Mouse (Mus musculus): ENCODE data around the gene Snu13. TPM values are rescaled to one million over a fixed set of nuclear protein-coding genes. Genes with fewer than 3 reads are reported as not detected.

Gene Snu13
- polyA plus RNA-seq, 1 experiment from 2014 or later, result 130 TPM

DNA sequence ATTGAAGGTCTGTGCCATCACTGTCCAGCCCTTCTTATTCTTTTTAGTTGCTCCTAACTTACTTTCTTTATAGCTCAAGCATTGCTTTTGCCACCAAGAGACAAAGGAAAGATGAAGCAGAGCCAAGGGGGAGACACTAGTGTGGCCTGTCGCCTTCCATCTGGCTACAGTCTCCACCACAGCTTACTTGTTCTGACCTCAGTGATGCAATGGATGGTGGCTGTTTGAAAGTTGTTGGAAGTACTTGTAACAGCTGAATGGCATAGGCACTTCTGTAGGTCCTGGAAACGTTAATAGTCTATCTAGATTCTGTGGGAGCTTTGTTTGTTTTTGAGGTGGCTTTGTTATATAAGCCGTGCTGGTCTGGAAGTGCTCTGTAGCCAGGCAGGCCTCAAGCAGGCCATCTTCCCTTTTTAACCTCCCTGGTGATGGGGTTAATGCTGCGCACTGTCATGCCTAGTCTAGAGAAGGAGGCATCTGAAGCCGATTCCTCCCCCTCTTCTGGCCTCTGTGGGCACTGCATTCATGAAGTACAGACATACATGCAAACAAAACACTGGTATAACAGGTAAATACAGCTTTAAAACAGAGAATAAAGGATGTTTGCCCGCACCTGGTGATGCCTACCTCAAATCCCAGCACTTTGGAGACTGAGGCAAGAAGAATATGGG is 23.3 kb downstream of the Snu13 start:
- H3K27me3 ChIP-seq, result no peaks in the 10 kb centered on the region
- H3K4me1 ChIP-seq (replicated peaks), result peaks cover 3% of the 10 kb centered on the region; the same call in 1 of the 2 replicates
- peaks cover 64% of the 10 kb centered on the region for H3K36me3 ChIP-seq
- no peak overlapping the region for H3K4me2 ChIP-seq
- no peaks in the 10 kb centered on the region for H3K9me3 ChIP-seq (replicated peaks)
- 80% methylated on average over 6 of the region's 6 CpGs for WGBS
- H3K27ac ChIP-seq, result no peak overlapping the region
- no peak overlapping the region for H3K9ac ChIP-seq
- no peak for ATAC-seq (replicated peaks; ENCODE audit: insufficient number of reproducible peaks, insufficient read depth, low FRiP score, low read depth)
- no peak overlapping the region for H3K4me3 ChIP-seq

DNA sequence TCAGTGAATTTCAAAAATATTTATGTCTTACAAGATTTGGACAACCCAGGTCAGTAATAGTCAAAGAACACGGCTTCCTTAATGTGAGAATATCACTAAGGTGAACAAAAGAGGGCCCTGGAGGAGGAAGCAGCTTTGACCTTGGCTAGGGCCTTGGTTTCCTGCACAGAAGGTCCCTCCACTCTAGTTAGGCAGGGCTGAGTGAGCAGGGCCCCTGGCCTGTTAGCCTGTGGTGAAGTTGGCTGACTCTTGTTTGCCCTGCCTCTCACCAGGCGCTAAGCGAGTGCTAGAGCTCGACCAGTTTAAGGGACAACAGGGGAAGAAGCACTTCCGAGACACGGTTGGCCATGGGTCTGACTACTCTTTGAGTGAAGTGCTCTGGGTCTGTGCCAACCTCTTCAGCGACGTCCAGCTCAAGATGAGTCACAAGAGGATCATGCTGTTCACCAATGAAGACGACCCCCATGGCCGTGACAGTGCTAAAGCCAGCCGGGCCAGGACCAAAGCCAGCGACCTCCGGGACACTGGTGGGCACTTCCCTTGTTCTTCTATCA is 24.8 kb downstream of the Snu13 start:
- ATAC-seq (replicated peaks; ENCODE audit: insufficient number of reproducible peaks, insufficient read depth, low FRiP score, low read depth), result no peak
- Histone ChIP-seq H3K9me3 (replicated peaks) (no peaks in the 10 kb centered on the region), H3K27ac (0 out of 2 replicates have a peak overlapping the region, but pooled peaks have one; percentile 10), H3K4me3 (no peak overlapping the region), H3K27me3 (no peaks in the 10 kb centered on the region), H3K4me2 (no peak overlapping the region), H3K4me1 (replicated peaks) (peaks cover 5% of the 10 kb centered on the region; the same call in 1 of the 2 replicates), H3K9ac (no peak overlapping the region), H3K36me3 (peaks cover 56% of the 10 kb centered on the region)
- 57% methylated on average over 13 of the region's 13 CpGs for WGBS

DNA sequence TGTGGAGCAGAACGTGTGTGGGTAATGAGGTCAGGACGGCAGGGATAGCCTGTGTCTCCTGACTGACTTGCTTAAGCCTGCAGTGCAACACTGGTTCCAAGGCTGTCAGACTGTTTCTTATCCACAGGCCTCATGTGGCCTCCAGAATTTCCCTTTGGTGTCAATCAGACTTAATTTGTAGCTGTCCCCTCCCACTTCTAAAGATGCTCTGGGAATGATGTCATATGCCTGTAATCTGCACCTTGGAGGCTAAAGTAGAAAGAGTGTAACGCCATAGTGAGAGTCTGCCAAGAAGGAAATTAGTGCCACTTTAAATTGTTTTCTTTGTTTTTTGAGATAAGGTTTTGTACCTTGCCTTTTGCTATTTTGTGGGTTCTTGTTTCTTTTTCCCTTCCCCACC is 28.1 kb downstream of the Snu13 start:
- Histone ChIP-seq H3K27ac (no peak overlapping the region; the same call in 1 of the 2 replicates), H3K9me3 (replicated peaks) (no peaks in the 10 kb centered on the region), H3K4me2 (no peak overlapping the region), H3K4me1 (replicated peaks) (peaks cover 22% of the 10 kb centered on the region), H3K4me3 (no peak overlapping the region), H3K9ac (no peak overlapping the region), H3K36me3 (peaks cover 26% of the 10 kb centered on the region), H3K27me3 (no peaks in the 10 kb centered on the region)
- ATAC-seq (replicated peaks; ENCODE audit: insufficient number of reproducible peaks, insufficient read depth, low FRiP score, low read depth), result no peak
- WGBS, result 39% methylated on average over 3 of the region's 3 CpGs

DNA sequence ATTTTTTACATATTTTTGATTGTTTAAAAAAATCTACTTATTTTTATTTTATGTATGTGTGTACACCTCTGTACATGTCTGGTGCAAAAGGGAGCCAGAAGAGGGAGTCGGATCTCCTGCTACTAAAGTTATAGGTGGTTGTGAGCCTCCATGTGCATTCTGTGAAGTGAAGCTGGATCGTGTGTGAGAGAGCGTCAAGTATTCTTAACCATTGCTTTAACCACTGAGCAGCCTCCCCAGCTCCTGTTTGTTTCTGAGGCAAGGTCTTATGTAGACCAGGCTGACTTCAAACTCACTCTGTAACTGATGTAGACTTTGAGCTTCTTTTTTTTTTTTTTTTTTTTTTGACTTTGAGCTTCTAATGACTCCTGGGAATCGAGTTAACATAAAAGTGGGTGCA is 29.9 kb downstream of the Snu13 start:
- Histone ChIP-seq H3K9me3 (replicated peaks) (no peaks in the 10 kb centered on the region), H3K4me2 (no peak overlapping the region), H3K9ac (no peak overlapping the region), H3K27me3 (no peaks in the 10 kb centered on the region), H3K4me1 (replicated peaks) (peaks cover 22% of the 10 kb centered on the region), H3K36me3 (peaks cover 12% of the 10 kb centered on the region; the same call in 1 of the 2 replicates), H3K4me3 (0 out of 2 replicates have a peak overlapping the region, but pooled peaks have one; percentile 0), H3K27ac (no peak overlapping the region)
- ATAC-seq (replicated peaks; ENCODE audit: insufficient number of reproducible peaks, insufficient read depth, low FRiP score, low read depth), result no peak
- 73% methylated on average over 4 of the region's 4 CpGs for WGBS

DNA sequence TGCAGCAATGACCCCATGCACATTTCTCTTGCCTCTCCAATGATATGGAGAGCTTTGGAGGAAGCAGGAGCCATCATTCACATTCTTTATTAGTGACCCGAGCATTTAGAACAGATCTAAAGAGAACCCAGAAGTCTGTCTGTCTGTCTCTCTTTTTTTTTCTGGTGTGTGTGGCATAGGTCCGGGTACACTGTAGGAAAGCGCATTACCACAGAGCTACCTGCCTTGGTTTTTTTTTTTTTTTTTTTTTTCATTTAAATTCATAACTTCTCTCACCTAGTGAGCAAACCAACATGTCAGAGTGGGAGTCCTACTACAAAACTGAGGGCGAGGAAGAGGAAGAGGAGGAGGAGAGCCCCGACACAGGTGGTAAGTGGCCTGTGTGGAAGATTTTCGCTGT is 30.6 kb downstream of the Snu13 start:
- Histone ChIP-seq H3K36me3 (peaks cover 11% of the 10 kb centered on the region; the same call in 1 of the 2 replicates), H3K4me3 (peak overlapping the region; percentile 80), H3K9ac (peak overlapping the region; percentile 81), H3K9me3 (replicated peaks) (no peaks in the 10 kb centered on the region), H3K4me2 (peak overlapping the region; percentile 83), H3K4me1 (replicated peaks) (peaks cover 22% of the 10 kb centered on the region), H3K27me3 (no peaks in the 10 kb centered on the region), H3K27ac (peak overlapping the region; percentile 81)
- WGBS, result 19% methylated on average over 6 of the region's 6 CpGs
- ATAC-seq (replicated peaks; ENCODE audit: insufficient number of reproducible peaks, insufficient read depth, low FRiP score, low read depth), result no peak

DNA sequence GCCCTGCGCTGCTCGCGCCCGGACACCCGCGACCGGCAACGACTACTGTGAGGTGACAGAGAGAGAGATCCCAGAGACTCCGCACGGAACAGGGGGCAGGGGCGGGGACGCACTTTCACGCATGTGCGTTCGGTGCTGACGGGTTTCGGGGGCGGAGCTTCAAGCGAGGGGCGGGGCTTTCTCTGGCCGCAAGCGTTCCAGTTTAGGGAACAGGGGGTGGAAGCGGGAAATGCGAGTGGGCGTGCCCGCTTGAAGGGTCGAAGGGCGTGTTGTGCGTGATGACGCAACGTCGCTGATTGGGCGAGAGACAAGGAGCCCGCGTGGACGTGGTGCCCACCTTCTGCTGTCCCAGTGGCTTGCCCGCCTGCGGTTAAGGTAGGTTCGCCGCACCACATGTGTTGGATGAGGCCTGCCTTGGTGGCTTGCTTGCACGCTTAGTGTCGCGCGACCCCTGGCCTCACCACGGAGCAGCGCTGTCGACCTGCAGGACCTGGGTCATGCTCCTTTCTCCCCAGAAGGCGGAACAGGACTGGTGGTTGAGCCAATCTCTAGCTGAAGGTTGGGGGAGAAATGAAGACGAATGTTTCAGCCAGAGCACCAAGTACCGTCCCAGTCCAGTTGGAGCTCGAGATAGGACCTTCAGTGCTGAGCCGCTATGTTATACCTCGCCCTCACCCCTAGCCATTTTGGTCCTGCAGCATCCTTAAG is 31.1 kb downstream of the Snu13 start:
- H3K36me3 ChIP-seq, result peaks cover 8% of the 10 kb centered on the region; the same call in 1 of the 2 replicates
- peak; percentile 96 for ATAC-seq (replicated peaks; ENCODE audit: insufficient number of reproducible peaks, insufficient read depth, low FRiP score, low read depth)
- peak overlapping the region; percentile 80 for H3K4me3 ChIP-seq
- H3K9me3 ChIP-seq (replicated peaks), result no peaks in the 10 kb centered on the region
- peak overlapping the region; percentile 83 for H3K4me2 ChIP-seq
- H3K4me1 ChIP-seq (replicated peaks), result peaks cover 22% of the 10 kb centered on the region
- WGBS, result under 1% methylated on average over 53 of the region's 53 CpGs
- H3K27me3 ChIP-seq, result no peaks in the 10 kb centered on the region
- peak overlapping the region; percentile 81 for H3K9ac ChIP-seq
- peak overlapping the region; percentile 81 for H3K27ac ChIP-seq

DNA sequence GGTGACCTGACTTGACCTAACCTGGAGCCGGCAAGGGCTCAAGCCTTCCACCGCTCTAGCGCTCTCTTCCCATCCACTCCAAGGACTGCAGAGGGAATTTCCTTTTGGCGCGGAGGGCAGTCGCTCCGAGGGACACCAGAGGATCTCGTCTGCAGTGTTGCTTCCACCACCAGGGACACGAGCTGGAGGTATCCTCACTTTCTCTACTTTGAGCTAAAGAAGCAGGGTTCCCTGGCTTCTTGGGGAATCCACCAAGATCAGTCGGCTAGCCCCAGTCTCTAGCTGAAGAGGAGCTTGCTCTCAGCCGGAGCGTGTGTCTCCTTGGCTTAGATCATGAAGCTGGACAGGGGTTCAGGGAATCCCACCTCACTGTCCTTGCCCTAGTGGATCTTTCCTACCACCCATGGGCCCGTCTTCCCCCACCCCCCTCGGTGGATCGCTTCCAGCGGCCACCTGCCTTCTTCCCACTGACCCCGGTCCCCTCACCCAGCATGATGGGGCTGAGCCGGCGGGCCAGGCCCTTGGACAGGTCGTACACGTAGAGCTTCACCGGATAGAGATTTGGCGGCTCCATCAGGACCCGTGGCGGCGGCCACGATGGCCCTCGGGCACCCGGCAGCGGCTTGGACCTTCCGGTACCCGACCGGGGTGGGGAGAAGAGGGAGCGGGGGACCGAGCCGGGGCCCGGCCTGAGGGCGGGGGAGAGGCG is 31.9 kb downstream of the Snu13 start:
- H3K4me1 ChIP-seq (replicated peaks), result peaks cover 22% of the 10 kb centered on the region
- WGBS, result under 1% methylated on average over 39 of the region's 39 CpGs
- peak overlapping the region; percentile 81 for H3K9ac ChIP-seq
- H3K4me3 ChIP-seq, result peak overlapping the region; percentile 80
- ATAC-seq (replicated peaks; ENCODE audit: insufficient number of reproducible peaks, insufficient read depth, low FRiP score, low read depth), result no peak; the same call in 1 of the 2 replicates
- no peaks in the 10 kb centered on the region for H3K9me3 ChIP-seq (replicated peaks)
- peaks cover 8% of the 10 kb centered on the region; the same call in 1 of the 2 replicates for H3K36me3 ChIP-seq
- H3K27me3 ChIP-seq, result no peaks in the 10 kb centered on the region
- peak overlapping the region; percentile 81 for H3K27ac ChIP-seq
- H3K4me2 ChIP-seq, result peak overlapping the region; percentile 83

DNA sequence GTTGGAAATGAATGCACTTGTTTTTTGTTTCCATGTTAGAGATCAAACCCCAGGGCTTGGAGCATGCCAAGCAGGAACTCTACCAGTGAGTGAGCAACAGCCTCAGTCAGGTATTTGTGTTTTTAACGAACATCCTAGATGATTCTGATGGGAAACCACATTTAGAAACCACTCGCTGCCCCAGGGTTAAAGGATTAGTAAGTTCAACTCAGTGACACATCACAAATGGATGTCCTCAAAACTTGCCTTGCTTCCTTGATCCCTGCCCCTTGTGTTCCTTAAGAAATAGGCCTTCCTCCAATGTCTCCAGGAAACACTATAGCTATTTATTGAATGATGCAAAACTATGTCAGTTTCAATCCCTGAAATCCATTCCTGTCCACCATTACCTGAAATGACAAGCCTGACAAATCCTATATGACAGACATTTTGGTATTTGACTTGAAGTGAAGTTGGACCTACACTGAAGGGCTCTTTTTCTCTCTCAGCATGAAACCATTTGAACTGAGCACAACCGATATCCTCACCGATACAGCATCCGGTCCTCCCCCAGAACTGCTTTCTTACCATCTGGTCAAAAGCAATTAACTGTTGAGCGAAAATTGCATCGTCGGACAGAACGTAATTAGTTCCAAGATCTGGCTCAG is 32.5 kb downstream of the Snu13 start:
- no peaks in the 10 kb centered on the region for H3K27me3 ChIP-seq
- peak overlapping the region; percentile 80 for H3K4me3 ChIP-seq
- 21% methylated on average over 9 of the region's 9 CpGs for WGBS
- H3K4me2 ChIP-seq, result peak overlapping the region; percentile 83
- no peaks in the 10 kb centered on the region for H3K9me3 ChIP-seq (replicated peaks)
- H3K4me1 ChIP-seq (replicated peaks), result peaks cover 22% of the 10 kb centered on the region
- H3K9ac ChIP-seq, result peak overlapping the region; percentile 81
- ATAC-seq (replicated peaks; ENCODE audit: insufficient number of reproducible peaks, insufficient read depth, low FRiP score, low read depth), result no peak
- peak overlapping the region; percentile 81 for H3K27ac ChIP-seq
- H3K36me3 ChIP-seq, result peaks cover 6% of the 10 kb centered on the region; the same call in 1 of the 2 replicates

DNA sequence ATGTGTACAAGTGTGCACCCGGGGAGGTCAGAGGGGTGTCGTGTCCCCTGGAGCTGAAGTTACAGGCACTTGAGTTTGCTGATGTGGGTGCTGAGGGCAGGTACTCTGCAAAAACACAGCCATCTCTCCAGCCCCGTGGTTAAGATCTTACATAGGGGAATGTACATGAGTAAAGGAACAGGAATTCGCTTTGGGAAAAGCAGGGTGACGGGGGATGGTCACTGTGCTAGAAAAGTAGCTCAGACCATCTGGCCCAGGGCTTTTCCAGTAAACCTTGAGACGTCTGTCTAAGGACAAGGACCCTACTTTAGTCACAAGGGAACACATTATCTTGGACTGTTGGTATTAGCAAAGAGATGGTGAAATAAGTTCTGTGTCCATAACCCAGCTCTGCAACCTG is 35.5 kb downstream of the Snu13 start:
- Histone ChIP-seq H3K36me3 (no peaks in the 10 kb centered on the region), H3K4me3 (no peak overlapping the region), H3K27ac (no peak overlapping the region), H3K27me3 (no peaks in the 10 kb centered on the region), H3K9ac (no peak overlapping the region), H3K4me2 (no peak overlapping the region), H3K9me3 (replicated peaks) (no peaks in the 10 kb centered on the region), H3K4me1 (replicated peaks) (peaks cover 17% of the 10 kb centered on the region)
- WGBS, result 71% methylated on average over 6 of the region's 6 CpGs
- ATAC-seq (replicated peaks; ENCODE audit: insufficient number of reproducible peaks, insufficient read depth, low FRiP score, low read depth), result no peak

DNA sequence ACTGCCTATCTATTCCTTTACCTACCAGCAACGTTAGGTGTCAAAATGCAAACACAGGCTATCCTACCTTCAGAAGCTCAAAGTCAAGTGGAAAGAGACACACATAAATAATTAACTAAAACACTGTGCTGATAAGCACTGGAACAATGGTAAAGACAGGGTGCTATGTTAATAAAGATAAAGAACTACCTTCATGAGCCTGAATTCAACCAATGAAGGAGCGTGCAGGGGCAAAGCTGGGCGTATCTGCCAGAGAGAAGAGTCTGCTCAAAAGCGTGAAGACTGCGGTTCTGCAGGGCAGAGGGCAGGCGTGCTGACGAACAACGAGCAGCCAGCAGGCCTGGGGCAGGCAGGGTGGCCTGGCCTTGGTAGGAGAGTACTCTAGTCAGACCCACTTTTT is 43.1 kb downstream of the Snu13 start:
- Histone ChIP-seq H3K4me1 (replicated peaks) (no peaks in the 10 kb centered on the region), H3K4me3 (no peak overlapping the region), H3K36me3 (peaks cover 7% of the 10 kb centered on the region; the same call in 1 of the 2 replicates), H3K4me2 (no peak overlapping the region), H3K27me3 (no peaks in the 10 kb centered on the region), H3K9me3 (replicated peaks) (no peaks in the 10 kb centered on the region), H3K9ac (no peak overlapping the region), H3K27ac (no peak overlapping the region)
- 84% methylated on average over 8 of the region's 8 CpGs for WGBS
- no peak for ATAC-seq (replicated peaks; ENCODE audit: insufficient number of reproducible peaks, insufficient read depth, low FRiP score, low read depth)
